In the genomic region with DNA sequence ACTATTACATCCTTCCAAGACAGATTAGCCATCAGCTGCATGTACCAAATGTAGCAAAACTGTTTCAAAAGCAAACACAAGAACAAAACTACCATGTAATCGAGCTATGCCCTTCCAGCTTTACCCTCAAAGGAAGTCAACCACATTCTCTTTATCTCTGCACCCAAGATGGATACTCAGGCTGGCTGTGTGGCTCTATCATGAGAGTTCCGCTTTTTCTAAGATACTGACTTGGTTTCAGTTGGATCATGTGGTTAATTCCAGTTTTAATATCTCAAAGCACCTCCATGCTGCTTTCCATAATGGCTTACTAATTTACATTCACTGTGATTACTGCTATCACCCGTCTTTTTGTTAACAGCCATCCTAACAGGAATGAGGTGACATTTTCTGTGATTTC, we compare ENCODE assay signal across 31 mouse cellular contexts. TPM values are rescaled to one million over a fixed set of nuclear protein-coding genes. Genes with fewer than 3 reads are reported as not detected.
DNase-seq lines count a peak whose midpoint lies in the region; ATAC-seq and TF ChIP-seq lines count a peak whose summit lies in the region.
"Had no signal": no experiment of that assay in that cellular context is flagged by ENCODE, and none has a peak within 500 bp of the region (broad histone marks: within the 10 kb centered on the region; RNA-seq: fewer than 3 reads in every experiment).

No protein-coding gene starts in this region.

- H3K27ac ChIP-seq in neural tube, embryonic 14.5 days (ENCODE audit: low read depth, low read length), result 0 out of 2 replicates have a peak overlapping the region, but pooled peaks have one; percentile 34
- H3K27ac ChIP-seq in neural tube, embryonic 15.5 days (replicated peaks), result no peak overlapping the region
- H3K27ac ChIP-seq in liver, postnatal 0 days (ENCODE audit: low read depth), result no peak overlapping the region
- H3K27ac ChIP-seq in thymus, adult 2 months (ENCODE audit: control insufficient read depth, insufficient read depth, low read length), result no peak overlapping the region
- H3K27ac ChIP-seq: embryonic facial prominence, embryonic 10.5 days; embryonic facial prominence, embryonic 15.5 days; forebrain, embryonic 12.5 days; hindbrain, embryonic 10.5 days; limb, embryonic 10.5 days; limb, embryonic 15.5 days; stomach, postnatal 0 days had no signal

- no peak overlapping the region for H3K4me3 ChIP-seq in neural tube, embryonic 14.5 days (ENCODE audit: low read depth, low read length)
- H3K4me3 ChIP-seq in neural tube, embryonic 15.5 days (replicated peaks), result no peak overlapping the region
- H3K4me3 ChIP-seq in liver, postnatal 0 days (ENCODE audit: low read depth, low read length), result no peak overlapping the region
- H3K4me3 ChIP-seq in thymus, adult 2 months (ENCODE audit: control insufficient read depth, insufficient read depth, low read length), result no peak overlapping the region
- H3K4me3 ChIP-seq: embryonic facial prominence, embryonic 10.5 days; embryonic facial prominence, embryonic 15.5 days; forebrain, embryonic 12.5 days; hindbrain, embryonic 10.5 days; limb, embryonic 10.5 days; limb, embryonic 15.5 days had no signal

- H3K36me3 ChIP-seq in neural tube, embryonic 14.5 days (ENCODE audit: control insufficient read depth, insufficient read depth, low read length), result peaks cover 18% of the 10 kb centered on the region; the same call in 1 of the 2 replicates
- peaks cover 36% of the 10 kb centered on the region for H3K36me3 ChIP-seq in neural tube, embryonic 15.5 days
- H3K36me3 ChIP-seq in liver, postnatal 0 days (replicated peaks; ENCODE audit: insufficient read depth, low read length), result peaks cover 29% of the 10 kb centered on the region
- peaks cover 23% of the 10 kb centered on the region for H3K36me3 ChIP-seq in thymus, adult 2 months (ENCODE audit: control insufficient read depth, insufficient read depth, low read length)

- no peak for TF ChIP-seq CTCF in liver, postnatal 0 days (IDR thresholded peaks at IDR 0.05; ENCODE audit: low read depth)
- no peak for TF ChIP-seq CTCF in thymus, adult 2 months (IDR thresholded peaks at IDR 0.05; ENCODE audit: borderline replicate concordance, control insufficient read depth, extremely low read depth, insufficient read depth, low read length, poor library complexity)

- no peak overlapping the region for H3K9ac ChIP-seq in neural tube, embryonic 14.5 days (replicated peaks; ENCODE audit: low read depth, low read length)
- H3K9ac ChIP-seq in neural tube, embryonic 15.5 days (replicated peaks), result no peak overlapping the region
- no peak overlapping the region for H3K9ac ChIP-seq in liver, postnatal 0 days (replicated peaks)
- H3K9ac ChIP-seq: embryonic facial prominence, embryonic 15.5 days; forebrain, embryonic 12.5 days; forebrain, postnatal 0 days; limb, embryonic 15.5 days; lung, embryonic 14.5 days had no signal

- WGBS in neural tube, embryonic 14.5 days, result 80% methylated on average over 3 of the region's 3 CpGs
- 75% methylated on average over 3 of the region's 3 CpGs for WGBS in neural tube, embryonic 15.5 days
- 41% methylated on average over 3 of the region's 3 CpGs for WGBS in liver, postnatal 0 days (ENCODE audit: insufficient replicate concordance)
- WGBS in thymus, adult 2 months, result 79% methylated on average over 3 of the region's 3 CpGs

- no peak for DNase-seq in liver, postnatal 0 days
- no peak for DNase-seq in cerebellum, postnatal 14 days
- DNase-seq in thymus, adult 2 months, result no peak
- DNase-seq: adrenal gland, postnatal 14 days; B cell, adult 2 months; cerebellum, adult 11-12 months; cerebellum, adult 9-11 months; forebrain, postnatal 0 days; gastrocnemius, postnatal 10 days; heart, postnatal 14 days; kidney, adult 9 months; kidney, postnatal 14 days; layer of hippocampus, adult 9-11 months; lung, embryonic 14.5 days; midbrain, embryonic 14.5 days; right cerebral cortex, postnatal 4 days; thymus, adult 18-20 months; thymus, postnatal 4 days had no signal

- no peaks in the 10 kb centered on the region for H3K9me3 ChIP-seq in neural tube, embryonic 14.5 days (ENCODE audit: control insufficient read depth, low read length)
- H3K9me3 ChIP-seq in neural tube, embryonic 15.5 days (replicated peaks), result no peaks in the 10 kb centered on the region
- H3K9me3 ChIP-seq in liver, postnatal 0 days (ENCODE audit: low read length), result no peaks in the 10 kb centered on the region
- H3K9me3 ChIP-seq: embryonic facial prominence, embryonic 10.5 days; embryonic facial prominence, embryonic 15.5 days; forebrain, embryonic 12.5 days; hindbrain, embryonic 10.5 days; limb, embryonic 10.5 days; limb, embryonic 15.5 days had no signal

- H3K27me3 ChIP-seq in neural tube, embryonic 14.5 days (ENCODE audit: control insufficient read depth, insufficient read depth, low read length), result no peaks in the 10 kb centered on the region
- H3K27me3 ChIP-seq in neural tube, embryonic 15.5 days (replicated peaks), result no peaks in the 10 kb centered on the region
- H3K27me3 ChIP-seq in liver, postnatal 0 days (ENCODE audit: insufficient read depth, low read length), result no peaks in the 10 kb centered on the region
- no peaks in the 10 kb centered on the region for H3K27me3 ChIP-seq in thymus, adult 2 months (ENCODE audit: control insufficient read depth, insufficient read depth, low read length)
- H3K27me3 ChIP-seq: CH12.LX; embryonic facial prominence, embryonic 15.5 days; forebrain, embryonic 12.5 days; limb, embryonic 15.5 days; Patski had no signal

- no peak for ATAC-seq in neural tube, embryonic 14.5 days (ENCODE audit: low read depth)
- ATAC-seq in neural tube, embryonic 15.5 days (ENCODE audit: low FRiP score), result no peak
- ATAC-seq in granulocyte monocyte progenitor cell, adult 5-6 weeks (replicated peaks; ENCODE audit: poor library complexity, severe bottlenecking), result peak; percentile 61
- peak; percentile 57; the same call in 1 of the 2 replicates for ATAC-seq in liver, postnatal 0 days
- ATAC-seq: forebrain, postnatal 0 days; intestine, postnatal 0 days; Patski had no signal

- peak; percentile 83 for TF ChIP-seq EP300 in liver, postnatal 0 days (IDR thresholded peaks at IDR 0.05; ENCODE audit: low read depth)

- no peak for TF ChIP-seq POLR2A in thymus, adult 2 months (IDR thresholded peaks at IDR 0.05; ENCODE audit: control insufficient read depth, extremely low read depth, insufficient read depth, low read length, poor library complexity)

- no peak overlapping the region for H3K4me2 ChIP-seq in neural tube, embryonic 14.5 days (ENCODE audit: low read depth, low read length)
- H3K4me2 ChIP-seq in neural tube, embryonic 15.5 days, result no peak overlapping the region
- peak overlapping the region; percentile 22; the same call in 1 of the 2 replicates for H3K4me2 ChIP-seq in liver, postnatal 0 days (ENCODE audit: low read depth, low read length)
- H3K4me2 ChIP-seq: embryonic facial prominence, embryonic 15.5 days; forebrain, embryonic 12.5 days; limb, embryonic 15.5 days; lung, embryonic 14.5 days had no signal

- 0 out of 2 replicates have a peak, but pooled peaks cover 2% of the 10 kb centered on the region for H3K4me1 ChIP-seq in neural tube, embryonic 14.5 days (ENCODE audit: control insufficient read depth, insufficient read depth, low read length)
- peaks cover 21% of the 10 kb centered on the region for H3K4me1 ChIP-seq in neural tube, embryonic 15.5 days
- H3K4me1 ChIP-seq in liver, postnatal 0 days (ENCODE audit: insufficient read depth), result peaks cover 5% of the 10 kb centered on the region; the same call in 1 of the 2 replicates
- no peaks in the 10 kb centered on the region; the same call in 1 of the 2 replicates for H3K4me1 ChIP-seq in thymus, adult 2 months (replicated peaks; ENCODE audit: control insufficient read depth, insufficient read depth, low read length)
- H3K4me1 ChIP-seq: embryonic facial prominence, embryonic 10.5 days; limb, embryonic 10.5 days; limb, embryonic 15.5 days had no signal

RNA-seq across cellular contexts. Expression of a gene that starts 6.9 kb away (rescaled TPM):
- 43.6 and 46.9 TPM in 2 replicates for polyA plus RNA-seq in neural tube, embryonic 14.5 days (2014; fragmentation: Nextera tagmentation; extraction: Ambion mirVana)
- 39.7 and 41.8 TPM in 2 replicates for polyA plus RNA-seq in neural tube, embryonic 15.5 days (2015; fragmentation: Nextera tagmentation; extraction: Ambion mirVana)
- 40.9 and 41.2 TPM in 2 replicates for total RNA-seq in granulocyte monocyte progenitor cell, adult 5-6 weeks (2014; fragmentation: Nextera tagmentation)
- 40.5 and 46.5 TPM in 2 replicates for total RNA-seq in granulocyte monocyte progenitor cell, adult 5-6 weeks (2017)
- 10.6 and 11.2 TPM in 2 replicates for polyA plus RNA-seq in liver, postnatal 0 days (2015; fragmentation: Nextera tagmentation; extraction: Ambion mirVana)
- polyA plus RNA-seq in thymus, adult 2 months (2012; rRNA removed), result 33.4 and 47.2 TPM in 2 replicates

RNA-seq across cellular contexts. Expression of a gene that starts 8.3 kb away (rescaled TPM):
- polyA plus RNA-seq in neural tube, embryonic 14.5 days (2014; fragmentation: Nextera tagmentation; extraction: Ambion mirVana), result 72.5 and 77.3 TPM in 2 replicates
- 59.8 and 70.8 TPM in 2 replicates for polyA plus RNA-seq in neural tube, embryonic 15.5 days (2015; fragmentation: Nextera tagmentation; extraction: Ambion mirVana)
- total RNA-seq in granulocyte monocyte progenitor cell, adult 5-6 weeks (2014; fragmentation: Nextera tagmentation), result 23.6 and 31.2 TPM in 2 replicates
- total RNA-seq in granulocyte monocyte progenitor cell, adult 5-6 weeks (2017), result 24.4 and 25.5 TPM in 2 replicates
- polyA plus RNA-seq in liver, postnatal 0 days (2015; fragmentation: Nextera tagmentation; extraction: Ambion mirVana), result 15.5 and 16.7 TPM in 2 replicates
- polyA plus RNA-seq in thymus, adult 2 months (2012; rRNA removed), result 54.0 and 66.8 TPM in 2 replicates

Comparison
In these comparisons a context has a peak if more than half of its experiments do, and no peak if none do; other contexts are left out.
1. ATAC-seq: peak in granulocyte monocyte progenitor cell, adult 5-6 weeks (single experiment) and liver, postnatal 0 days (single experiment); none in neural tube, embryonic 14.5 days (single experiment) and neural tube, embryonic 15.5 days (single experiment).